In the genomic region with DNA sequence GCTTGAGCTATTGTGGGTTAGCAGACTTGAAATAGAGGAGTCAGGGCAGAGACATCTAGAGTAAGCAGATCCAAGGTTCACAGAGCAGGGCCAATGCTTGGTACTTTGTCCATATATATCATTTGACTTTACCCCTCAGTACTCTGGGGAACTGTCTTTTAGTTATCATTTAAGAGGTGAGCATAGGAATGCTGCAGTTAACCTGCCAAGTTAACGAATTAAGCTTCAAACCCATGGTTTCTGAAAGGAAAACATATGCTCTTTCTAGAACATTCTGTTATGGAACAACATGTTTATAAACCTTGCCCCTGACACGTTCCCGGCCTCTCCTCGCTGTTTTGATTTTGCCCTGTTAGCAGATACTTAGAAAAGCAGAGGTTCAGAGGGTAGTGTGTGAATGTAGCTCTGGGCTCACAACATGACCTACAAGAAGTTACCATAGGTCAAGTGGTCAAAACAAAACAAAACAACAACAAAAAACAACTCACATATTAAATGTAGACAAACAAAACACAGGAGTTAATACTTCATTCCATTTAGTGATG, we compare ENCODE assay signal across 9 mouse cellular contexts. TPM values are rescaled to one million over a fixed set of nuclear protein-coding genes. Genes with fewer than 3 reads are reported as not detected.
A peak's percentile ranks its signal among the peaks of the same experiment; 100 is the strongest.
DNase-seq lines count a peak whose midpoint lies in the region; ATAC-seq lines count a peak whose summit lies in the region.
"Had no signal": no experiment of that assay in that cellular context is flagged by ENCODE, and none has a peak within 500 bp of the region (broad histone marks: within the 10 kb centered on the region; RNA-seq: fewer than 3 reads in every experiment).

No protein-coding gene starts in this region.

- H3K36me3 ChIP-seq in kidney, embryonic 15.5 days: no peaks in the 10 kb centered on the region
- H3K36me3 ChIP-seq in embryonic facial prominence, embryonic 11.5 days (replicated peaks; ENCODE audit: control insufficient read depth, insufficient read depth, low read depth, low read length): no peaks in the 10 kb centered on the region
- H3K36me3 ChIP-seq in hindbrain, embryonic 16.5 days (ENCODE audit: control insufficient read depth, insufficient read depth, low read length): no peaks in the 10 kb centered on the region
- H3K36me3 ChIP-seq in midbrain, embryonic 16.5 days (ENCODE audit: control insufficient read depth, insufficient read depth, low read length): no peaks in the 10 kb centered on the region

- H3K9me3 ChIP-seq in kidney, embryonic 15.5 days (replicated peaks): no peaks in the 10 kb centered on the region
- no peaks in the 10 kb centered on the region for H3K9me3 ChIP-seq in embryonic facial prominence, embryonic 11.5 days (replicated peaks; ENCODE audit: control insufficient read depth, low read length)
- no peaks in the 10 kb centered on the region for H3K9me3 ChIP-seq in hindbrain, embryonic 16.5 days (ENCODE audit: control insufficient read depth, low read length)
- no peaks in the 10 kb centered on the region for H3K9me3 ChIP-seq in midbrain, embryonic 16.5 days (replicated peaks; ENCODE audit: control insufficient read depth, low read length, poor library complexity, severe bottlenecking)

- H3K27ac ChIP-seq in kidney, embryonic 15.5 days: no peak overlapping the region
- no peak overlapping the region for H3K27ac ChIP-seq in embryonic facial prominence, embryonic 11.5 days (replicated peaks; ENCODE audit: low read depth, low read length)
- no peak overlapping the region for H3K27ac ChIP-seq in hindbrain, embryonic 16.5 days (ENCODE audit: low read depth, low read length)
- H3K27ac ChIP-seq in midbrain, embryonic 16.5 days (ENCODE audit: low read length): no peak overlapping the region

- H3K4me1 ChIP-seq in kidney, embryonic 15.5 days: peaks cover 17% of the 10 kb centered on the region; the same call in 1 of the 2 replicates
- no peaks in the 10 kb centered on the region for H3K4me1 ChIP-seq in embryonic facial prominence, embryonic 11.5 days (ENCODE audit: control insufficient read depth, insufficient read depth, low read length)
- peaks cover 8% of the 10 kb centered on the region for H3K4me1 ChIP-seq in hindbrain, embryonic 16.5 days (ENCODE audit: control insufficient read depth, insufficient read depth, low read depth, low read length)
- peaks cover 4% of the 10 kb centered on the region; the same call in 1 of the 2 replicates for H3K4me1 ChIP-seq in midbrain, embryonic 16.5 days (ENCODE audit: control insufficient read depth, insufficient read depth, low read length)

- no peak for DNase-seq in kidney, postnatal 10 days
- no peak for DNase-seq in embryonic facial prominence, embryonic 11.5 days (ENCODE audit: low spot score)
- DNase-seq in Muller cell, postnatal 12 days (ENCODE audit: inconsistent ontology term): no peak
- no peak for DNase-seq in cerebellum, postnatal 36 days

- WGBS in kidney, embryonic 15.5 days: 77% methylated on average over 4 of the region's 4 CpGs
- 93% methylated on average over 4 of the region's 4 CpGs for WGBS in embryonic facial prominence, embryonic 11.5 days
- 91% methylated on average over 4 of the region's 4 CpGs for WGBS in hindbrain, embryonic 16.5 days
- WGBS in midbrain, embryonic 16.5 days: 91% methylated on average over 4 of the region's 4 CpGs

- no peaks in the 10 kb centered on the region for H3K27me3 ChIP-seq in kidney, embryonic 15.5 days
- H3K27me3 ChIP-seq in embryonic facial prominence, embryonic 11.5 days (ENCODE audit: control insufficient read depth, insufficient read depth, low read length): no peaks in the 10 kb centered on the region
- no peaks in the 10 kb centered on the region for H3K27me3 ChIP-seq in hindbrain, embryonic 16.5 days (replicated peaks; ENCODE audit: control insufficient read depth, insufficient read depth, low read length)
- H3K27me3 ChIP-seq in midbrain, embryonic 16.5 days (ENCODE audit: control insufficient read depth, insufficient read depth, low read depth, low read length): no peaks in the 10 kb centered on the region; the same call in 1 of the 2 replicates
- H3K27me3 ChIP-seq: Patski had no signal

- no peak for ATAC-seq in kidney, embryonic 15.5 days (replicated peaks; ENCODE audit: low FRiP score)
- no peak for ATAC-seq in embryonic facial prominence, embryonic 11.5 days (replicated peaks; ENCODE audit: insufficient number of reproducible peaks, low FRiP score, low TSS enrichment, low read depth)
- ATAC-seq in hindbrain, embryonic 16.5 days: no peak
- 0 out of 2 replicates have a peak, but pooled peaks have one; percentile 6 for ATAC-seq in midbrain, embryonic 16.5 days
- no peak for ATAC-seq in erythroid progenitor cell, adult 5-6 weeks (replicated peaks; ENCODE audit: low FRiP score, poor library complexity, severe bottlenecking)

- peak overlapping the region; percentile 64; the same call in 1 of the 2 replicates for H3K9ac ChIP-seq in kidney, embryonic 15.5 days
- no peak overlapping the region for H3K9ac ChIP-seq in embryonic facial prominence, embryonic 11.5 days (replicated peaks; ENCODE audit: low read length)
- no peak overlapping the region for H3K9ac ChIP-seq in hindbrain, embryonic 16.5 days (ENCODE audit: low read depth, low read length)
- no peak overlapping the region for H3K9ac ChIP-seq in midbrain, embryonic 16.5 days (ENCODE audit: low read depth, low read length)

- peak overlapping the region; percentile 62 for H3K4me3 ChIP-seq in kidney, embryonic 15.5 days (replicated peaks)
- H3K4me3 ChIP-seq in embryonic facial prominence, embryonic 11.5 days (ENCODE audit: low read depth, low read length): no peak overlapping the region
- H3K4me3 ChIP-seq in hindbrain, embryonic 16.5 days (ENCODE audit: low read length): no peak overlapping the region
- H3K4me3 ChIP-seq in midbrain, embryonic 16.5 days (ENCODE audit: low read depth, low read length): no peak overlapping the region

- peak overlapping the region; percentile 68 for H3K4me2 ChIP-seq in kidney, embryonic 15.5 days
- peak overlapping the region; percentile 81 for H3K4me2 ChIP-seq in embryonic facial prominence, embryonic 11.5 days (ENCODE audit: low read depth, low read length)
- peak overlapping the region; percentile 94 for H3K4me2 ChIP-seq in hindbrain, embryonic 16.5 days (ENCODE audit: low read length)
- H3K4me2 ChIP-seq in midbrain, embryonic 16.5 days (ENCODE audit: low read length): peak overlapping the region; percentile 98

RNA-seq across cellular contexts. Expression of a gene that starts 1.0 kb away (rescaled TPM):
- 20.2 and 21.3 TPM in 2 replicates for polyA plus RNA-seq in kidney, embryonic 15.5 days (2015; fragmentation: Nextera tagmentation; extraction: Ambion mirVana)
- 17.2 and 18.6 TPM in 2 replicates for polyA plus RNA-seq in embryonic facial prominence, embryonic 11.5 days (2014; fragmentation: Nextera tagmentation; extraction: Ambion mirVana)
- 6.7 and 7.1 TPM in 2 replicates for polyA plus RNA-seq in hindbrain, embryonic 16.5 days (2015; fragmentation: Nextera tagmentation; extraction: Ambion mirVana)
- polyA plus RNA-seq in midbrain, embryonic 16.5 days (2015; fragmentation: Nextera tagmentation; extraction: Ambion mirVana): 3.7 and 4.3 TPM in 2 replicates
- 1.4 TPM in 1 of 2 replicates, not detected in the other for total RNA-seq in erythroid progenitor cell, adult 5-6 weeks (2015; ENCODE audit: low replicate concordance)
- total RNA-seq in erythroid progenitor cell, adult 5-6 weeks (2017; ENCODE audit: low replicate concordance): not detected in 2 replicates
